Comparison of ENCODE assay signal across 10 mouse cellular contexts in genomic region chr10:25539146-25539770, GRCm38 (mm10). TPM values are rescaled to one million over a fixed set of nuclear protein-coding genes. Genes with fewer than 3 reads are reported as not detected.
DNase-seq lines count a peak whose midpoint lies in the region; ATAC-seq and TF ChIP-seq lines count a peak whose summit lies in the region.
"Had no signal": no experiment of that assay in that cellular context is flagged by ENCODE, and none has a peak within 500 bp of the region (broad histone marks: within the 10 kb centered on the region; RNA-seq: fewer than 3 reads in every experiment).

No protein-coding gene starts in this region.

- H3K27ac ChIP-seq in forebrain, postnatal 0 days (ENCODE audit: low read depth, low read length), result no peak overlapping the region
- no peak overlapping the region for H3K27ac ChIP-seq in forebrain, embryonic 10.5 days
- H3K27ac ChIP-seq: liver, embryonic 13.5 days had no signal

- 49% methylated on average over 4 of the region's 4 CpGs for WGBS in forebrain, postnatal 0 days
- 95% methylated on average over 4 of the region's 4 CpGs for WGBS in forebrain, embryonic 10.5 days

- DNase-seq in forebrain, postnatal 0 days, result peak; percentile 70
- no peak for DNase-seq in forebrain, embryonic 10.5 days (ENCODE audit: extremely low spot score, low spot score)
- DNase-seq in MN1 (ENCODE audit: low spot score), result peak; percentile 38
- DNase-seq in gastrocnemius, postnatal 10 days, result peak; percentile 19
- peak; percentile 51 to 67 for DNase-seq in layer of hippocampus, postnatal 10 days (ENCODE audit: low spot score in 2 of 2)
- DNase-seq in telencephalon, adult 2 months (ENCODE audit: low read depth, low spot score), result peak; percentile 77
- DNase-seq in thymus, postnatal 14 days, result no peak
- DNase-seq: liver, embryonic 13.5 days had no signal

- H3K9ac ChIP-seq in forebrain, postnatal 0 days, result no peak overlapping the region
- H3K9ac ChIP-seq: liver, embryonic 13.5 days had no signal

- H3K9me3 ChIP-seq in forebrain, postnatal 0 days (ENCODE audit: low read length), result no peaks in the 10 kb centered on the region
- no peaks in the 10 kb centered on the region for H3K9me3 ChIP-seq in forebrain, embryonic 10.5 days
- H3K9me3 ChIP-seq: liver, embryonic 13.5 days had no signal

- no peaks in the 10 kb centered on the region for H3K36me3 ChIP-seq in forebrain, postnatal 0 days (ENCODE audit: insufficient read depth)
- H3K36me3 ChIP-seq in forebrain, embryonic 10.5 days (replicated peaks), result no peaks in the 10 kb centered on the region
- H3K36me3 ChIP-seq: liver, embryonic 13.5 days had no signal

- peak; percentile 67 for TF ChIP-seq CTCF in forebrain, postnatal 0 days (IDR thresholded peaks at IDR 0.05; ENCODE audit: low read depth)

- no peak overlapping the region for H3K4me2 ChIP-seq in forebrain, postnatal 0 days (ENCODE audit: low read depth)
- H3K4me2 ChIP-seq: liver, embryonic 13.5 days had no signal

- no peak overlapping the region for H3K4me3 ChIP-seq in forebrain, postnatal 0 days (ENCODE audit: low read depth, low read length)
- H3K4me3 ChIP-seq in forebrain, embryonic 10.5 days, result no peak overlapping the region
- H3K4me3 ChIP-seq: liver, embryonic 13.5 days had no signal

- no peaks in the 10 kb centered on the region for H3K27me3 ChIP-seq in forebrain, postnatal 0 days (ENCODE audit: insufficient read depth, low read length)
- no peaks in the 10 kb centered on the region for H3K27me3 ChIP-seq in forebrain, embryonic 10.5 days (ENCODE audit: poor library complexity, severe bottlenecking)
- H3K27me3 ChIP-seq: liver, embryonic 13.5 days had no signal

- peak; percentile 93 for ATAC-seq in forebrain, postnatal 0 days
- ATAC-seq in megakaryocyte progenitor cell, adult 5-6 weeks (replicated peaks; ENCODE audit: poor library complexity), result no peak

- no peaks in the 10 kb centered on the region for H3K4me1 ChIP-seq in forebrain, postnatal 0 days (ENCODE audit: insufficient read depth)
- H3K4me1 ChIP-seq in forebrain, embryonic 10.5 days, result no peaks in the 10 kb centered on the region

RNA-seq across cellular contexts. Expression of gene Smlr1, which starts 3.2 kb away (rescaled TPM):
- total RNA-seq in forebrain, postnatal 0 days (2014; rRNA removed), result not detected in 2 replicates
- not detected in 2 replicates for polyA plus RNA-seq in forebrain, postnatal 0 days (2015; fragmentation: Nextera tagmentation; extraction: Ambion mirVana)
- not detected in 2 replicates for polyA plus RNA-seq in forebrain, embryonic 10.5 days (2016; fragmentation: Nextera tagmentation; extraction: Ambion mirVana)
- total RNA-seq in gastrocnemius, postnatal 10 days (2021), result not detected
- not detected for total RNA-seq in layer of hippocampus, postnatal 10 days (2021)
- not detected in 2 replicates for total RNA-seq in megakaryocyte progenitor cell, adult 5-6 weeks (2015)
- total RNA-seq in megakaryocyte progenitor cell, adult 5-6 weeks (2017), result not detected in 2 replicates
- polyA plus RNA-seq: stomach, embryonic 14.5 days had no signal

Comparison
In these comparisons a context has a peak if more than half of its experiments do, and no peak if none do; other contexts are left out.
1. DNase-seq: peak in forebrain, postnatal 0 days (single experiment), MN1 (single experiment), gastrocnemius, postnatal 10 days (single experiment), layer of hippocampus, postnatal 10 days (2 of 2) and telencephalon, adult 2 months (single experiment); none in forebrain, embryonic 10.5 days (single experiment) and thymus, postnatal 14 days (single experiment).